Mouse (Mus musculus): Measurements from ENCODE around the gene Mapk13.

GRCm38 (mm10) chr17:28809175-28809831 lies 40.2 kb downstream of the Mapk13 start:
- TF ChIP-seq CTCF (IDR thresholded peaks at IDR 0.05; ENCODE audit: low read depth) (no peak), EP300 (optimal IDR thresholded peaks at IDR 0.05) (no peak)
